8 mouse cellular contexts compared by ENCODE assay signal in the genomic region with DNA sequence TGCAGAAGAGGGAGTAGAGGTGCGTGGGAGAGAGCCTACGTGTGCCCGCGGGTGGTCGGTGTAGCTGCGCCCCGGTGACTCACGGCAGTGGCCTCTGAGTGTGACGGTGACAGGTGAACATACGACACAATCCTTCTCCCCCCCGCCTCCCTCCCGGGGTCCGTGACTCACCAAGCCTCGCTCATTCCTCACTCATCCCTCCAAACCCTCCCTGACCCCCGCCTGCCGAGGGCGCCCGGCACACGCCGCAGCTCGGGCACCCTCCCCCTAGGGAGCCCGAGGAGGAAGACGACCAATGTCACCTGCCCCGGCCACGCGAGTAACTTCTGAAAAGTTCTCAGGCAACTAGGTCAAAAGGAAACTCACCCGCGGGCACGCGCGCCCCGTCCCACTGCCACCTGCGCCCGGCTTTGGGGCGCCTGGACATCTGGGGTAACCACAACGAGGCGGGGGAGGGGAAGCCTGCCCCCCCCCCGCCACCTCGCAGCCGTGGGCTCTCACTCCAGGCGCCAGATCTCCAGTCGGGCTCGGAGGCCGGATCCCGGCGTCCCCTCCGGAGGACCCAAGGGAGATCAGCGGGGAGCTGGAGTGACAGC. TPM values are rescaled to one million over a fixed set of nuclear protein-coding genes. Genes with fewer than 3 reads are reported as not detected.
DNase-seq lines count a peak whose midpoint lies in the region; ATAC-seq lines count a peak whose summit lies in the region.

No protein-coding gene starts in this region.

- peaks cover 24% of the 10 kb centered on the region for H3K4me1 ChIP-seq in neural tube, embryonic 14.5 days (ENCODE audit: control insufficient read depth, insufficient read depth, low read length)

- peaks cover 9% of the 10 kb centered on the region for H3K27me3 ChIP-seq in neural tube, embryonic 14.5 days (ENCODE audit: control insufficient read depth, insufficient read depth, low read length)

- H3K36me3 ChIP-seq in neural tube, embryonic 14.5 days (ENCODE audit: control insufficient read depth, insufficient read depth, low read length): no peaks in the 10 kb centered on the region

- intact Hi-C loops in gastrocnemius, postnatal 14 days (cut with DNase I; ENCODE audit: low total_unique reads): no loop called here

- no peak overlapping the region for H3K27ac ChIP-seq in neural tube, embryonic 14.5 days (ENCODE audit: low read depth, low read length)

- H3K4me3 ChIP-seq in neural tube, embryonic 14.5 days (ENCODE audit: low read depth, low read length): peak overlapping the region; percentile 50

- H3K4me2 ChIP-seq in neural tube, embryonic 14.5 days (ENCODE audit: low read depth, low read length): peak overlapping the region; percentile 89

- H3K9ac ChIP-seq in neural tube, embryonic 14.5 days (replicated peaks; ENCODE audit: low read depth, low read length): peak overlapping the region; percentile 54

- peak; percentile 39 for ATAC-seq in inflammation-experienced regulatory T-cells, adult 6 months
- ATAC-seq in neural tube, embryonic 14.5 days (ENCODE audit: low read depth): 0 out of 2 replicates have a peak, but pooled peaks have one; percentile 1

- H3K9me3 ChIP-seq in neural tube, embryonic 14.5 days (ENCODE audit: control insufficient read depth, low read length): no peaks in the 10 kb centered on the region

- 1% methylated on average over 45 of the region's 48 CpGs for WGBS in neural tube, embryonic 14.5 days

- DNase-seq in retina, postnatal 1 day: peak; percentile 58
- DNase-seq in retina, embryonic 14.5 days (ENCODE audit: low spot score): no peak
- peak; percentile 75 for DNase-seq in brain, adult 2 months (ENCODE audit: low read depth, low spot score)
- peak; percentile 40 for DNase-seq in gastrocnemius, postnatal 14 days
- peak; percentile 74 to 82 for DNase-seq in lung, adult 18-20 months
- peak; percentile 47 for DNase-seq in yolk sac, embryonic 10.5 days (ENCODE audit: low spot score)

RNA-seq across cellular contexts. Expression of a gene that starts 1.4 kb away (rescaled TPM):
- total RNA-seq in gastrocnemius, postnatal 14 days (2021): 1 to 10 TPM; 1.9 to 2.5 TPM
- 10 to 100 TPM; 21.7 to 47.3 (median 39.5) TPM for polyA plus RNA-seq in inflammation-experienced regulatory T-cells, adult 6 months (2017; shearing (Covaris generic))
- polyA plus RNA-seq in neural tube, embryonic 14.5 days (2014; fragmentation: Nextera tagmentation; extraction: Ambion mirVana): 0.20 and 0.75 TPM in 2 replicates

RNA-seq across cellular contexts. Expression of a gene that starts 40.3 kb away (rescaled TPM):
- 100 to 1,000 TPM in 1 of 2 experiments, 10 to 100 TPM in 1; 47.9 to 100 TPM for total RNA-seq in gastrocnemius, postnatal 14 days (2021)
- polyA plus RNA-seq in inflammation-experienced regulatory T-cells, adult 6 months (2017; shearing (Covaris generic)): not detected
- 0.03 TPM in 1 of 2 replicates, not detected in the other for polyA plus RNA-seq in neural tube, embryonic 14.5 days (2014; fragmentation: Nextera tagmentation; extraction: Ambion mirVana)

RNA-seq across cellular contexts. Expression of a gene that starts 45.6 kb away (rescaled TPM):
- not detected for total RNA-seq in gastrocnemius, postnatal 14 days (2021)
- not detected for polyA plus RNA-seq in inflammation-experienced regulatory T-cells, adult 6 months (2017; shearing (Covaris generic))
- 0.54 and 0.74 TPM in 2 replicates for polyA plus RNA-seq in neural tube, embryonic 14.5 days (2014; fragmentation: Nextera tagmentation; extraction: Ambion mirVana)

RNA-seq across cellular contexts. Expression of a gene that starts 45.7 kb away (rescaled TPM):
- 10 to 100 TPM; 16.9 to 17.7 TPM for total RNA-seq in gastrocnemius, postnatal 14 days (2021)
- 1 to 10 TPM; 2.9 to 4.8 (median 4.5) TPM for polyA plus RNA-seq in inflammation-experienced regulatory T-cells, adult 6 months (2017; shearing (Covaris generic))
- 20.6 and 23.3 TPM in 2 replicates for polyA plus RNA-seq in neural tube, embryonic 14.5 days (2014; fragmentation: Nextera tagmentation; extraction: Ambion mirVana)

Comparison
In these comparisons a context has a peak if more than half of its experiments do, and no peak if none do; other contexts are left out.
1. RNA of a gene that starts 1.4 kb away (polyA plus RNA-seq): 21.7 to 47.3 TPM in inflammation-experienced regulatory T-cells, adult 6 months; 0.20 to 0.75 TPM in neural tube, embryonic 14.5 days; every median in the first group is over 10 times any median in the second.